Mouse (Mus musculus) layer of hippocampus, postnatal 25 days (tissue): ENCODE results near the gene Zfp846. TPM values are rescaled to one million over a fixed set of nuclear protein-coding genes. Genes with fewer than 3 reads are reported as not detected.
A peak's percentile ranks its signal among the peaks of the same experiment; 100 is the strongest.

ENCODE experiments used
- DNase-seq, 2 experiments: peaks; one replicate each; pipeline ENCODE4 v3.0.0; 2022; ENCODE audit warnings: mixed read lengths in 2 of 2, low spot score in 1 of 2; ENCODE audit errors: extremely low spot score in 1 of 2
- total RNA-seq, 2 experiments: library from RNA; stranded (reverse); gene quantifications; 2 replicates each; pipeline ENCODE4 v1.2.3; 2021

Gene Zfp846
- total RNA-seq, 2 experiments from 2014 or later, result 20.4 to 22.1 TPM

- DNase-seq, result no peak
Measured at GRCm38 (mm10) chr9:20636256-20636655, 55.2 kb downstream of the Zfp846 start.

GRCm38 (mm10) chr9:20636790-20637189, 55.7 kb downstream of the Zfp846 start:
- no peak for DNase-seq

- no peak for DNase-seq
Measured at GRCm38 (mm10) chr9:20638552-20638951, 57.5 kb downstream of the Zfp846 start.

- DNase-seq, result no peak
Measured at GRCm38 (mm10) chr9:20639486-20639885, 58.4 kb downstream of the Zfp846 start.

GRCm38 (mm10) chr9:20641501-20641900, 60.4 kb downstream of the Zfp846 start:
- DNase-seq, result no peak

- DNase-seq, result no peak
Measured at GRCm38 (mm10) chr9:20642101-20642895, 61.2 kb downstream of the Zfp846 start, which contains the start of gene Ubl5. Ubl5 (plus strand) TSS chr9:20642878.

- DNase-seq, result peak in 1 of 2 experiments; percentile 49
Measured at GRCm38 (mm10) chr9:20642896-20643466, 61.9 kb downstream of the Zfp846 start.

GRCm38 (mm10) chr9:20643781-20644180, 62.7 kb downstream of the Zfp846 start:
- no peak for DNase-seq

GRCm38 (mm10) chr9:20644360-20645081, 63.4 kb downstream of the Zfp846 start, which contains the start of gene Fbxl12:
Fbxl12 (minus strand) TSS chr9:20644767.
- DNase-seq, result peak in 1 of 2 experiments; percentile 66

GRCm38 (mm10) chr9:20645121-20645520, 64.0 kb downstream of the Zfp846 start:
- DNase-seq, result no peak

GRCm38 (mm10) chr9:20651602-20652259, 70.6 kb downstream of the Zfp846 start, which contains the start of gene Pin1:
Pin1 (plus strand) TSS chr9:20652095.
- DNase-seq, result peak; percentile 95 to 96

- DNase-seq, result no peak
Measured at GRCm38 (mm10) chr9:20652260-20652658, 71.2 kb downstream of the Zfp846 start.

GRCm38 (mm10) chr9:20653859-20654258, 72.8 kb downstream of the Zfp846 start:
- DNase-seq, result no peak

Other genes starting within 250 kb of the Zfp846 start
- gene Olfr18, start 245.2 kb upstream of the Zfp846 start, total RNA-seq, result not detected
- gene Zfp560, start 196.1 kb upstream of the Zfp846 start, total RNA-seq, result 10 to 100 TPM; 10.4 to 11.3 TPM
- gene Zfp26, start 121.1 kb upstream of the Zfp846 start, total RNA-seq, result 10 to 100 TPM; 26.7 to 30.6 TPM
- gene Zfp426, start 88.5 kb upstream of the Zfp846 start, total RNA-seq, result 10 to 100 TPM; 25.5 to 32.8 TPM
- 10 to 100 TPM; 40.7 to 48.8 TPM for gene Zfp266, start 59.9 kb upstream of the Zfp846 start, total RNA-seq
- 100 to 1,000 TPM; 307 to 354 TPM for gene Ubl5, start 61.6 kb downstream of the Zfp846 start, total RNA-seq
- gene Fbxl12, start 63.5 kb downstream of the Zfp846 start, total RNA-seq, result 10 to 100 TPM; 14.7 to 23.3 TPM
- gene Pin1, start 70.8 kb downstream of the Zfp846 start, total RNA-seq, result 10 to 100 TPM; 31.6 to 35.8 TPM
- 10 to 100 TPM; 52.6 to 54.3 TPM for gene Olfm2, start 165.1 kb downstream of the Zfp846 start, total RNA-seq
- gene Col5a3, start 233.8 kb downstream of the Zfp846 start, total RNA-seq, result 1 to 10 TPM; 1.2 to 2.5 TPM
- gene Rdh8, start 237.2 kb downstream of the Zfp846 start, total RNA-seq, result not detected